Mouse (Mus musculus) G1E (cell line): ENCODE measurements at regions not wholly inside any gene's neighbourhood (a gene's known extent, or its start where the extent isn't known, plus 50 kb on each side); places are given as distances from the start of the nearest gene placed in this dataset.

Experiments
- CTCF ChIP-seq: IDR thresholded peaks from 2 replicates; pipeline ENCODE4 v1.5.1; 2012; ENCODE audit warnings: low read depth, low read length, inconsistent platforms, mixed read lengths
- GATA1 ChIP-seq: IDR thresholded peaks from 2 replicates; pipeline ENCODE4 v1.6.1; 2012; ENCODE audit warnings: borderline replicate concordance, low read length, inconsistent platforms, mixed read lengths

DNA sequence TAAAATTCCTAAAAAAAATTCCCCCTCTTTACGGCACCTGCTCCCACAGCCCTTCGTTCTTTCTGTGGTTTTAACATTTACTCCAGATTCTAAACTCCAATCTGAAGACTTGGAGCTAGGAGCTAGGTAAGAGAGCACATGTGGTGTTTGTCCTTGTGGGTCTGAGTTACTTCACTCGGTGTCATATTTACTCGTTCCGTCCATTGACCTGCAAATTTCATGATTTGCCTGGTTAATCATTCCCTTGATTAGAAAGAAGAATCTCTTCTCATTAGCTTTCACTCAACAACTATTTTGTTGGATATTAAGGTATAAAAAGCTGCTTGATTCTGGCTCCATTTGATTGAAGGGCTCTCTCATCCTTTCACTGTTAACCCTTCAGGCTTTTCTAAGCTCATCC is 231.6 kb upstream of the Hs6st1 start:
- no peak for TF ChIP-seq GATA1
- TF ChIP-seq CTCF, result no peak
